Mouse (Mus musculus) lung, adult 2 months (tissue): ENCODE measurements around the gene Abca13. TPM values are rescaled to one million over a fixed set of nuclear protein-coding genes. Genes with fewer than 3 reads are reported as not detected.
"Not testable (repeated sequence)": the region's sequence is repeated elsewhere in the genome, so short reads cannot be mapped to it uniquely, and the experiment has no call there.

Source experiments
- DNase-seq: peaks from one replicate; pipeline ENCODE4 v3.0.0; 2022
- H3K4me1 ChIP-seq: fragments of 200-500 bp; 2 replicates; pipeline ENCODE4 v1.6.1; 2011; ENCODE audit warnings: low read length; ENCODE audit not compliant: control insufficient read depth, insufficient read depth
- H3K4me3 ChIP-seq: fragments of 200-500 bp; replicated peaks from 2 replicates; pipeline ENCODE3; 2011; ENCODE audit warnings: low read depth, mild to moderate bottlenecking, control low read depth, low read length; ENCODE audit errors: extremely low read depth
- CTCF ChIP-seq: fragments of 200-500 bp; IDR thresholded peaks from 2 replicates; pipeline ENCODE4 v1.5.1; 2011; ENCODE audit warnings: mild to moderate bottlenecking, low read length, control low read depth; ENCODE audit not compliant: insufficient read depth
- POLR2A ChIP-seq: fragments of 200-500 bp; IDR thresholded peaks from 2 replicates; pipeline ENCODE4 v1.6.1; 2011; ENCODE audit warnings: low read depth, mild to moderate bottlenecking, control low read depth, low read length, borderline replicate concordance; ENCODE audit errors: extremely low read depth
- WGBS: fragments of 180-500 bp; shearing (Covaris S2); methylation state at CpG from one replicate; pipeline ENCODE4 v1.1.7; 2018; 5-methylcytosine and 5-hydroxymethylcytosine counted together
- polyA plus RNA-seq: library from polyadenylated mRNA; depleted of rRNA; stranded (reverse); fragments of >200 nt; gene quantifications from 2 replicates; pipeline ENCODE4 v1.2.3, GENCODE M21; 2012

Gene Abca13
- polyA plus RNA-seq, 1 experiment: 0.02 TPM

DNA sequence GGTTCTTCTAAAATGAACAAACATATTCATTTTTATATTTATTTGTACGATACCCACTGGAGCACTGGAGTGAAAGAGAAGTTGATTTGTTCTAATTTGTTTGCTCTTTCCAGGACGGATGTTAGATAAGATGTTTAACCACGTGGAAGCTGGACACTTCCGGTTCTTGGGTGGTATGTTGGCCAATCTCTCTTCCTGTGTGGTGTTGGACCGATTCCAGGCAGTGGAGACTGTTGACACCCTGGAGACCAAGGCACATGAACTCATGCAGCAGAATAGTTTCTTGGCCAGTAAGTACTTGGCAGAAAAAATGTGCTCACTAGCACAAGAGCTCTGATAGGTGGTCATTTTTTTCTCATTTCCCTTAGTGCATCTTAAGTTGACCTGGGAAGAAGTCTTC lies 181.4 kb downstream of the Abca13 start:
- WGBS: 22% methylated on average over 5 of the region's 5 CpGs
- no peaks in the 10 kb centered on the region for H3K4me1 ChIP-seq
- TF ChIP-seq CTCF (no peak), POLR2A (no peak)
- H3K4me3 ChIP-seq: no peak overlapping the region
- no peak for DNase-seq

DNA sequence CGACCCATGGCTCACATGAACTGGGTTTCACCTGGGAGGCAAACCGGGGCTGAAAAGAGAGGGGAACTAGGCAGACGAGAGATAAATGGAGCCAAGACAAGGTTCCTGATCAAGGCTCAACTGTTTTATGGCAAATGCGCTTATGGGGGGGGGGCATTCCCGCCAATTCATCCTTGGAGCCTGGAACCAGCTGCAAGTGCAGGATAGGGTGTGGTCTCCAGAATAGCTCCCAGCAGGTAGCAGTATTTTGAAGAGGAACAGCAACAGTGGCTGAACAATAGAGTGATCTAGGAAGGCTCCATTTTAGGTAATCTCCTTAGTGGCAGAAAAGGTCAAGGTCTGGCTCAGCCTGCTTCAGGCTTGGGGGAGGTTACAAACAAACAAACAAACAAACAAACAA lies 182.7 kb downstream of the Abca13 start:
- not testable (repeated sequence) for H3K4me3 ChIP-seq, H3K4me1 ChIP-seq, DNase-seq
- whole genome bisulfite sequencing: 72% methylated on average over 5 of the region's 5 CpGs

DNA sequence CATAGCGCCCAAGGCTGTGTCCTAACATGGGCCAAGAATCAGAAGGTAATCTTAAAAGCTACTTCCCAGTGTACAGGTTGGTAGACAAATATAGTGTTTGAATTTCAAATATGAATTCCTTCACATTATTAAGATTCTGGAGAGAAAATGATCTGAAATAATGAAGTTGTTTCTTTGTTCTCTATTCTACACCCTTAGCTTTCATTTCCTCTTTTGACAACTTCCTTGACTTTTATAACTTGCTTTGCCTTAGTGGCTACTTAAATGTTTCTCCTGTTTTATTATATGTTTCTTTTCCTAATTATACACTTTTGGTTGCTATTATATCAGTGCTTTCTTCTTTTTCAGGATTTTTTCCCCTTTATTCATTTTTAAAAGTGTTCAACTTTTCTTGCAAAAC lies 196.8 kb downstream of the Abca13 start:
- DNase-seq: no peak
- WGBS: 88% methylated on average over 1 of the region's 1 CpGs
- TF ChIP-seq POLR2A (no peak), CTCF (no peak)
- no peaks in the 10 kb centered on the region for H3K4me1 ChIP-seq
- no peak overlapping the region for H3K4me3 ChIP-seq

DNA sequence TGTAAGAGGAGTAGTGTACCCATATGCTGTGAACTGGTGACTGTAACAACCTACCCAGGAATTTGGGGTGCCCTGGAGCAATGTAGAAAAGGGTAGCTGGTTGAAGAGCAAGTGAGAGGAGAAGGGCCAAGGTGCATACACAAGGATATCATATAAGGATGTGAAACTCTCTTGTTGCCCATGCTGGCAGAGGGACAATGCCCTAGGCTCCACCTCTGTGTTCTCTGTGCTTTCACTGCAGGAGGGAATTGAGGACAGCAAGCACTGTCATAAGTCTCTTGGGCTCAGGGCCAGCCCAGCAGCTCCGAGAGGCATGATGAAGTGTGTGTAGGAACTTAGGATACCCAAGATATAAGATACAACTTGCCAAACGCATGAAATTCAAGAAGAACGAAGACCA lies 225.2 kb downstream of the Abca13 start:
- no peak for TF ChIP-seq CTCF
- TF ChIP-seq POLR2A: no peak
- no peak overlapping the region for H3K4me3 ChIP-seq
- WGBS: 70% methylated on average over 3 of the region's 3 CpGs
- no peak for DNase-seq
- no peaks in the 10 kb centered on the region for H3K4me1 ChIP-seq

DNA sequence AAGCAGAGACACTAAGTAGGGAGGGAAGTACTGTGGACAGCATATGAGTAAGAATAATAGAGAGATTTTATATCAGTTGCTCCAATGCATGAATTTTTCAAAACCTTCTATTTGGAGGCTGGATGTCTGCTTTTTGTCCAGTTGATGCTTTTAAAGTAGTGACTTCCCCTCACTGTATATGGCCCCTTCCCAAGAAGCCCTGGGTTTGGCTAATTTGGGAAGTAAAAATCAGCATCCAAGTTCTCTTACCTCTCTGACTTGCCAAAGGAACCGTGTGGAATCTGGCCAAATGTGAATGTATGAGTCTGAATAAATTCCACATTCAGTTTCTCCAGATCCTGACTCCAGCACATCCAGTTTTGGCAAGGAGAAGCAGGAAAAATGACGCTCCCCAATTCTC lies 228.5 kb downstream of the Abca13 start:
- 31% methylated on average over 2 of the region's 2 CpGs for WGBS
- H3K4me3 ChIP-seq: no peak overlapping the region
- H3K4me1 ChIP-seq: no peaks in the 10 kb centered on the region
- no peak for DNase-seq
- TF ChIP-seq CTCF (no peak), POLR2A (no peak)

DNA sequence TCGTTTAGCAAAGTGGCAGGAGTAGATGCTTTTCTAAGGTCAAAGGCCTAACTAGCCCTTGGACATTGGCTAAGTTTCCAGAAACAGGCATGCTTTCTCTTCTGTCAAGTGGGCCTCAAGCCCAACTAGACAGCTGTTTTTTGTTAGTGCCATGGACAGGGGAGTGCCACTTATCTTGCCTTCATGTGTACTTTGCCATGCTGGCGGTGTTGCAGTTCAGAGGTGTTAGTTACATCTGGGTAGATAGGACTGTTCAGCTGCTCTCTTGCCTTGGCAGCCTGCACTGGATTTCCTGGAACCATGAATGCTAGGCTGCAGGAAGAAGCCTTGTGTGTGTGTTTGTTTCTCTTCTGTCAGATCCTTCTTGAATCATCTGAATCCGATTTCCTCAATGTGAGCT lies 235.7 kb downstream of the Abca13 start:
- TF ChIP-seq POLR2A: no peak
- TF ChIP-seq CTCF: no peak

DNA sequence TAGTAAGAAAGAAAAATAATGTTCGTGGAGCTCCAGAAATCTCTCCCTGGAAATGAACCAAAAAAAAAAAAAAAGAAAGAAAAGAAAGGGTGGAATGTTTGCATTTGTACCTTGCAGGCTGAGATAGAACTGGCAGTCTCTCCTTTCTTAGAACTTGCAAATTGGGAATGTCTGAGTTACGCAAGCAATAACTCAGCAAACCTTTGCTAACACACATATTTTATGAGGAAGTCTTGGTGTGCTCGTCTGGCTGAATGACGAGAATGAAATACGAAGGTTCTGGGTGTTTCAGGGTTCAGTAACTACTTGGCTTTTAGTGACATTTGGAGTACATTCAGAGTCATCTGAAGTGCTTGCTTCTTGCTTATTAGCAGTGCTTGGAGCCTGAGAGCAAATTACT lies 241.1 kb downstream of the Abca13 start:
- TF ChIP-seq POLR2A (no peak), CTCF (no peak)
- no peak for DNase-seq
- 52% methylated on average over 5 of the region's 5 CpGs for WGBS
- H3K4me1 ChIP-seq: no peaks in the 10 kb centered on the region
- H3K4me3 ChIP-seq: no peak overlapping the region

More for the DNA sequence above, 235.7 kb downstream of the Abca13 start:
- no peak for DNase-seq
- Histone ChIP-seq H3K4me3 (no peak overlapping the region), H3K4me1 (no peaks in the 10 kb centered on the region)
- 31% methylated on average over 3 of the region's 3 CpGs for WGBS

DNA sequence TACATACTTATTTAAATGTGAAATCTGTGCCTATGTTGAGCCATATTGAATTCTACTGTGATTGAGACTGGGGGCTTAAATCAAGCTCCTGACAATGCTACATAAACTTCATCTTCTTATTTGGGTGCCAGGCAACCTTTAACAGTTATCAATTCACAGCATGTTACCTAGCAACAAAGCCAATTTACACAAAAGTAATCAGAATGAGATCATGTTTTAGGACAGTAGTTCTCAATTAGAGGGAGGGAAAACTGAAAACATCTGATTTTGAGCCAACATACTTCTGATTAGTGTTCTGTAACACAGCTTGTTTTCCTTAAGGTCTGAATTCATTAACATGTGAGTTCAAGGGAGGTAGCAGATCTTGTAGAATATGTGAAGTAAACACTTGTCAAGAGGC lies 244.9 kb downstream of the Abca13 start:
- TF ChIP-seq POLR2A (no peak), CTCF (no peak)
- DNase-seq: no peak
- H3K4me3 ChIP-seq: no peak overlapping the region
- H3K4me1 ChIP-seq: no peaks in the 10 kb centered on the region

DNA sequence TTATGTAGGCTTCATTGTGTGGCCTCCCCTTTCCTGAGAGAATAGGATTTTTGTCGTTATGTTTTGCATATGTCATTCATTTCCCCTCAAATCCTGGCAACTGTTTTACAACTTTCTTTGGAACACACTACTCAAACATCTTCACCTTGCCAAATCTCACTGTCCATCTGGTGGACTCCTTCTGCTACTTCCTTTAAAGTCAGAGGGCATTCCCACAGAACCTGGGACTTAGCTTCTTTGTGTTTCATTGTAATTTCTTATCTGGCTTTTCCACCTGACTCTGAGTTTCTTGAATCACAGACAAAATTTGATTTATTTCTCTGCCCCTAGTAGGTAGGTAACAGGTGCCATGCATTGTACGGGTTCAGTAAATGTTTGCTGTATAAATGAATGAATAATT lies 248.0 kb downstream of the Abca13 start:
- no peak for DNase-seq
- WGBS: 42% methylated on average over 2 of the region's 2 CpGs
- no peaks in the 10 kb centered on the region for H3K4me1 ChIP-seq
- no peak overlapping the region for H3K4me3 ChIP-seq
- TF ChIP-seq POLR2A (no peak), CTCF (no peak)

DNA sequence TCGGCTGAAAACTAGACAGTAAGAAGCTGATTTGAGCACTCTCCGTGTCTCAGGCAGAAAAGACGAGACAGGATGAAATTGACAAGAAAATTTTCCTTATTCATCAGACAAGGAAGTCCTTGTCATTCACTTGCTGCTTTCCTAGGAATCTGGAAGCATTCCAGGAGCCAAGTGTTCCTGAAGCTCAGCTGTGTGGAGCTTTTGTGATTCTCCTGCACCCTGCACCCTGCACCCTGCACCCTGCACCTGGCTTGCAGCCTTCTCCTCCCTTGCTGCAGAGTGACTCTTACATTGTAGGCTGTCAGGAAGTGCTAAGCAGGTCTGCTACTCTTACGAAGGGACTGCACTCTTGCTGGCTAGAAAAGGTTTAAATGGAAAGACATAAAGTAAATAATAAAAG lies 249.4 kb downstream of the Abca13 start:
- H3K4me1 ChIP-seq: no peaks in the 10 kb centered on the region
- TF ChIP-seq POLR2A: no peak
- no peak for TF ChIP-seq CTCF
- H3K4me3 ChIP-seq: no peak overlapping the region
- 40% methylated on average over 4 of the region's 4 CpGs for WGBS
- DNase-seq: no peak

DNA sequence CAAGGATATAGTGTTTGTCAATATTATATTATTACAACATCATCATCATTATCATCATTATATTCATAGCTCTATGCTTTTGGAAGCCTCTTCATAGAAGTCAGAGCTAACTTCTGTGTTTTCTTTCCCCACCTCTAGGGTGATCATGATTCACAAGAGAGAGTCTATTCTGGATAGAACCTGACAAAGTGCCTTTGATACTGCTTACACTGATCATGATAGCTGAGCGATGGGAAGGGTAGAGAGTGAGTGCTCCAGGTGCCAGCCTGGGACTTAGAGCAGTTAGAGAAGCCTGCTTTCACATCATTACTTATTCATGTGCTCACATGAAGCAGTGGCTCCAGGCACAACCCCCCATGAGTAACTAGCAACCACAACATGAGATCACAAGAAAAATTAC lies 280.7 kb downstream of the Abca13 start:
- Histone ChIP-seq H3K4me3 (no peak overlapping the region), H3K4me1 (no peaks in the 10 kb centered on the region)
- no peak for TF ChIP-seq POLR2A
- TF ChIP-seq CTCF: no peak
- no peak for DNase-seq
- 78% methylated on average over 1 of the region's 1 CpGs for WGBS
